Mouse (Mus musculus) E14TG2a.4 (cell line): ENCODE measurements around the gene Ube2i.
"Not testable (repeated sequence)": the region's sequence is repeated elsewhere in the genome, so short reads cannot be mapped to it uniquely, and the experiment has no call there.

Source experiments
- H3K27me3 ChIP-seq: 2 replicates; pipeline ENCODE4 v1.6.1; 2014; ENCODE audit warnings: low read length, control low read depth; ENCODE audit not compliant: insufficient read depth
- H3K36me3 ChIP-seq: 2 replicates; pipeline ENCODE4 v1.6.1; 2014; ENCODE audit warnings: low read length, control low read depth; ENCODE audit not compliant: insufficient read depth
- H3K4me1 ChIP-seq: replicated peaks from 2 replicates; pipeline ENCODE4 v1.6.1; 2014; ENCODE audit warnings: low read depth, low read length, control low read depth
- H3K4me3 ChIP-seq: replicated peaks from 2 replicates; pipeline ENCODE4 v1.5.1; 2014; ENCODE audit warnings: mild to moderate bottlenecking, low read length
- H3K9me3 ChIP-seq: 2 replicates; pipeline ENCODE4 v1.6.1; 2014; ENCODE audit warnings: low read length, control low read depth
- CTCF ChIP-seq: conservative IDR thresholded peaks from 2 replicates; pipeline ENCODE4 v1.5.1; 2014; ENCODE audit warnings: low read length
- NANOG ChIP-seq: IDR thresholded peaks from 2 replicates; pipeline ENCODE4 v1.6.1; 2014; ENCODE audit warnings: borderline replicate concordance, low read length, mixed read lengths
- POU5F1 ChIP-seq: IDR thresholded peaks from 2 replicates; pipeline ENCODE4 v1.6.1; 2014; ENCODE audit warnings: low read length, borderline replicate concordance

The Ube2i gene

DNA sequence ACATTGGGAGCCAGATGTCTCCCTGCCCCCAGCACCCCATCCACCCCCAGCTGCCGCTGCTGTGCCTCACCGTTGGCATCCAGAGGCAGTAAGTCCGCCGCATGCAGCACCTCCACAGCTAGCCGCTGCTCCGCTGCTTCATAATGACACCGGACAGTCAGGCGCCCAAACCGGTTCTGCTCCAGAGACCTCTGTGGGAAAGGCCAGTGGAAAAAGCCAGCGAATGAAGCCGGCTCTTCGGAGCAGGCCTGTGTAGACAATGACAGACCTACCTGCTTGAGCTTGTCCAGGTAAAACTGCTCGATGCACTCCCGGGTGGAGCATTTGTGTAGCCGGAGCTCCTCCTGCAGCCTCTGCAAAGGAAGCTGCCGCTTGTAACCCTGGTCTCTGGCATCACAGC lies 30.2 kb downstream of the Ube2i start:
- peaks cover 24% of the 10 kb centered on the region for H3K36me3 ChIP-seq
- no peak for TF ChIP-seq POU5F1
- TF ChIP-seq CTCF, result no peak
- TF ChIP-seq NANOG, result no peak
- H3K4me1 ChIP-seq, result peaks cover 66% of the 10 kb centered on the region
- peaks cover 45% of the 10 kb centered on the region for H3K27me3 ChIP-seq
- H3K4me3 ChIP-seq, result peak overlapping the region; percentile 72
- no peaks in the 10 kb centered on the region for H3K9me3 ChIP-seq

DNA sequence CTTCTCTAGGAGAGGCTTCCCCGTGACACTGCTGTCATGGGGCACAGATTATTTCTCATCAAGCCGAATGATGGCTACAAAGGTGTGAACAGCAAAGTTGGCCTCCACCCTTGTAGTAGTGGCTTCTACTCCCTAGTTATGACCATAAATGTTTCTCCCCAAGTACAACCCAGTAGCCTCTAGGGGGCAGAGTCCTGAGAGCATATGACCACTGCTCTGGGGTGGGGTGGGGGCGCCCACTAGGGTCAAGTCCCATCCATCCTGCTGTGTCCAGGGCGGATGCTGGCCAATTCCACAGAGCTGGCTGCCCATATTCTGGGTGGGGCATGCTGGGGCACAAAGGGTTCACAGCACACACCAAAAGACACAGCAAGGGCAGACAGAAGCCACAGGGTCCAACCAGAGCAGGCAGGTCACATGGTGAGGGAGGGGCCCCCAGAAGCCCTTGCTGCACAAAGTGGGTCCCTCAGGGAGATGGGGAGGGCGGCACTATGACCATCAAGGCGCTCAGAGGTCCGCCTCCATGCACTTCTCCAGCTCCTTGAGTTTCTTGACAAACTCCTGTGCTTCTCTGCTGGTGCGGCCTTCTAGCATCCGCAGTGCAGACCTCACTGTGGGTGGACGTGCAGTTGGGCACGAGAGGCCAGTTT lies 31.2 kb downstream of the Ube2i start:
- H3K4me1 ChIP-seq, result peaks cover 70% of the 10 kb centered on the region

DNA sequence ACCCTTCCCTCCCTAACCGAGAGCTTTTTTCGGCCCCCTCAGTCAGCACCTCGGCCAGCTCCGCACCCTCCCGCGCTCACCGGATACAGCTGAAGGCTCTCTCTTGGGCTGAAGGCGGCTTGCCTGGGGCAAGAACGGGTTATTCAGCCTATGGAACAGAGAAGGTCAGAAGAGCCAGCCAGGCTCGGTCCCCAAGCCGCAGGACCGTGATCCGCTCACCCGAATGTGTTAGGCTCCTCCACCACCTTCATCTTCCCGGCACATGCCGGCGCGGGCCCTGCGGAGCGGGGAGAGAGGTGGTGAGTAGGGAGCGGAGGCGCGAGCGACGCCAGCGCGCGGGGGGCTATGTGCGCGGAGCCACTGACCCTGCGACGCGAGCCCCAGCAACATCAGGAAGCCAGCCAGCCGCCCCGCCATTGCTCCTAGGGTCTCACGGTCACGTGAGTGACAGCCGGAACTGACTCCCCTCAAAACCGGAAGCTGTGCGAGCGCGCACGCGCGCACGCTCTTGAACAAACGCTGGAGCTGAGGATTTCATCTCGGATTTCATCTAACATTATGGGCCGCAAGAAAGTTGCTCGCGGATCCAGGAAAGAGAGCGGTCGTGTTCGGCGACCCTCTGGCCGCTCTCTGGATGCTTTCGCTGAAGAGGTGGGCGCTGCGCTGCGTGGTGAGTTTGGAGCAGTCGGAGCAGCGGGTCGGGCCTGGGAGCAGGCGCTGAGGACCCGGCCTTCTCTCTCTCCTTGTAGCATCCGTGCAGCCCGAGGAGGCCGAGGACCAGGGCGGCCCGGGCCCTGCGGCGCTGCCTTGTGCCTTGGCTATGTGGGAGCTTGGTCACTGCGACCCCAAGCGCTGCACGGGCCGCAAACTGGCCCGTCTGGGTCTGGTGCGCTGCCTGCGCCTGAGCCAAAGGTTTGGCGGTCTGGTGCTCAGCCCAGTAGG lies 34.5 kb downstream of the Ube2i start, which contains the start of the genes Gnptg and Tsr3:
TSS of gene Gnptg (minus strand) at position 430 of the 942 bp plus-strand sequence.
TSS of gene Tsr3 (plus strand) at position 476 of the 942 bp plus-strand sequence.
- Histone ChIP-seq H3K27me3 (peaks cover 8% of the 10 kb centered on the region), H3K36me3 (peaks cover 35% of the 10 kb centered on the region), H3K9me3 (no peaks in the 10 kb centered on the region), H3K4me1 (peaks cover 60% of the 10 kb centered on the region), H3K4me3 (peak within 1 kb of the TSS; percentile 98)
- TF ChIP-seq CTCF, result no peak
- no peak for TF ChIP-seq NANOG
- TF ChIP-seq POU5F1, result no peak

More for the DNA sequence above, 31.2 kb downstream of the Ube2i start:
- Histone ChIP-seq H3K27me3 (peaks cover 36% of the 10 kb centered on the region), H3K4me3 (peak overlapping the region; percentile 72), H3K9me3 (no peaks in the 10 kb centered on the region), H3K36me3 (peaks cover 24% of the 10 kb centered on the region)
- TF ChIP-seq POU5F1, result no peak
- peak; percentile 48 for TF ChIP-seq CTCF

- no peak overlapping the region for H3K4me3 ChIP-seq
- no peaks in the 10 kb centered on the region for H3K27me3 ChIP-seq
- TF ChIP-seq CTCF (no peak), NANOG (no peak), POU5F1 (no peak)
- H3K9me3 ChIP-seq, result no peaks in the 10 kb centered on the region
- H3K4me1 ChIP-seq, result peaks cover 20% of the 10 kb centered on the region
- H3K36me3 ChIP-seq, result peaks cover 28% of the 10 kb centered on the region
Measured at GRCm38 (mm10) chr17:25235635-25236034, 38.8 kb downstream of the Ube2i start.

DNA sequence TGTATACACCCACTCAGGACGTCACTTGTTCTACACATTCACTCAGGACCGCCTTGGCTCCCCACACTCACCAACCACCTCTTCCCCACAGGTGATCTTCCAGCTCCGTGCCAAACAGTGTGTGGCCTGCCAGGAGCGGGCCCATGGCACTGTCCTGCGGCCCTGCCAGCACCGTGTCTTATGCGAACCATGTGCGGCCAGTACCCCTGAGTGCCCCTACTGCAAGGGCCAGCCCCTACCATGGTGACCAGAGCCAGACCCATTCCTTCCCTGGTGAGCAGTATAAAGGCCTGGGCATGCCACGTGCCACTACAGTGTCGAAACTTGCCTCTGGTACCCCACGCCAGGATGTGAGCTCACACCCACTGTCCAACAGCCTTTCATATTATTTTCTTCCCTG lies 42.8 kb downstream of the Ube2i start:
- H3K36me3 ChIP-seq, result peaks cover 65% of the 10 kb centered on the region
- H3K9me3 ChIP-seq, H3K27me3 ChIP-seq, H3K4me3 ChIP-seq: not testable (repeated sequence)
- H3K4me1 ChIP-seq, result peaks cover 24% of the 10 kb centered on the region

- H3K4me3 ChIP-seq, result no peak overlapping the region
- TF ChIP-seq NANOG (no peak), POU5F1 (no peak), CTCF (no peak)
- no peaks in the 10 kb centered on the region for H3K9me3 ChIP-seq
- H3K4me1 ChIP-seq, result peaks cover 21% of the 10 kb centered on the region
- no peaks in the 10 kb centered on the region for H3K27me3 ChIP-seq
- peaks cover 71% of the 10 kb centered on the region for H3K36me3 ChIP-seq
Measured at GRCm38 (mm10) chr17:25230700-25231099, 43.7 kb downstream of the Ube2i start.

DNA sequence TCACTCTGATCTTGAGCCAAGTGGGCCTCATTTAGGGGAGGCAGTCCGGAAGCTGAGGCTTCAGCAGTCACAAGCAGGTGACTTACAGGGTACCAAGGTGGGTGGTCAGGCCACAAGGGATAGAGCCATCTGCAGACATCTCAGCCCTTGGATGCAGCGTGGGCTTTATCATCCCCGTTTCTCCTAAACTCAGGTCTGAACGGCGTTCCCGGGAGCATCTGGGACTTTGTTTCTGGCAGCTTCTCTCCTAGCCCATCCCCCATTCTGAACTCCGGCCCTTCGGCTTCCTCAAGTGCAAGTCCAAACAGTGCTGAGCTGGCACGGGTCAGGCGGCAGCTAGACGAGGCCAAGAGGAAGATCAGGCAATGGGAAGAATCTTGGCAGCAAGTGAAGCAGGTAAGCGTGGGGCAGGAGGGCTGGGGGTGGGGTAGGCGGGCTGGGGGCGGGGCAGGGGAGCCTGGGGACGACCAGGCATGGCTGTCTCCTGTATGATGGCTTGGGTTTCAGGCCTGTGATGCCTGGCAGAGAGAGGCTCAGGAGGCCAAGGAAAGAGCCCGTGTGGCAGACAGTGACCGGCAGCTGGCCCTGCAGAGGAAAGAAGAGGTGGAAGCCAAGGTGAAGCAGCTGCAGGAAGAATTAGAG lies 44.3 kb downstream of the Ube2i start:
- not testable (repeated sequence) for H3K9me3 ChIP-seq, H3K4me3 ChIP-seq, H3K27me3 ChIP-seq
- Histone ChIP-seq H3K36me3 (peaks cover 70% of the 10 kb centered on the region), H3K4me1 (peaks cover 16% of the 10 kb centered on the region)

GRCm38 (mm10) chr17:25227991-25228390 lies 46.4 kb downstream of the Ube2i start:
- Histone ChIP-seq H3K4me1 (peaks cover 24% of the 10 kb centered on the region), H3K27me3 (no peaks in the 10 kb centered on the region)
- TF ChIP-seq NANOG (no peak), POU5F1 (no peak), CTCF (no peak)

More at GRCm38 (mm10) chr17:25227991-25228390, 46.4 kb downstream of the Ube2i start:
- Histone ChIP-seq H3K4me3 (no peak overlapping the region), H3K9me3 (no peaks in the 10 kb centered on the region), H3K36me3 (peaks cover 75% of the 10 kb centered on the region)
